Mouse (Mus musculus) CD4-positive, CD25-positive, alpha-beta regulatory T cell, adult 2 months (primary cell): Measurements from ENCODE around the gene Slc25a39.
"Not testable (repeated sequence)": the region's sequence is repeated elsewhere in the genome, so short reads cannot be mapped to it uniquely, and the experiment has no call there.

Experiments used
- DNase-seq: peaks from one replicate; pipeline ENCODE4 v3.0.0-alpha.2; 2012; ENCODE audit warnings: low read depth, low spot score

Gene Slc25a39

GRCm38 (mm10) chr11:102372936-102373335, 34.8 kb downstream of the Slc25a39 start:
- DNase-seq: no peak

- DNase-seq: no peak
These were observed 35.6 kb downstream of the Slc25a39 start for GRCm38 (mm10) chr11:102371926-102372685.

- DNase-seq: no peak
These were observed 37.5 kb downstream of the Slc25a39 start for GRCm38 (mm10) chr11:102370285-102370684.

- DNase-seq: no peak
These were observed 38.5 kb downstream of the Slc25a39 start for GRCm38 (mm10) chr11:102369263-102369662.

- no peak for DNase-seq
These were observed 39.4 kb downstream of the Slc25a39 start for GRCm38 (mm10) chr11:102368347-102368746.

- DNase-seq: no peak
These were observed 40.1 kb downstream of the Slc25a39 start for GRCm38 (mm10) chr11:102367504-102368280.

- not testable (repeated sequence) for DNase-seq
These were observed 41.6 kb downstream of the Slc25a39 start, which contains the start of gene Slc4a1 for GRCm38 (mm10) chr11:102366103-102366502. TSS of gene Slc4a1 (minus strand) at chr11:102366203.

GRCm38 (mm10) chr11:102365699-102366098, 42.0 kb downstream of the Slc25a39 start:
- no peak for DNase-seq

- no peak for DNase-seq
These were observed 43.0 kb downstream of the Slc25a39 start for GRCm38 (mm10) chr11:102364570-102365371.

- DNase-seq: no peak
These were observed 44.1 kb downstream of the Slc25a39 start for GRCm38 (mm10) chr11:102363623-102364022.

- no peak for DNase-seq
These were observed 45.8 kb downstream of the Slc25a39 start for GRCm38 (mm10) chr11:102361776-102362495.

- DNase-seq: no peak
These were observed 49.4 kb downstream of the Slc25a39 start for GRCm38 (mm10) chr11:102358365-102358764.

GRCm38 (mm10) chr11:102356636-102357350, 51.0 kb downstream of the Slc25a39 start:
- DNase-seq: no peak

- DNase-seq: no peak
These were observed 51.6 kb downstream of the Slc25a39 start for GRCm38 (mm10) chr11:102356190-102356589.

- DNase-seq: no peak
These were observed 52.2 kb downstream of the Slc25a39 start for GRCm38 (mm10) chr11:102355501-102355900.

GRCm38 (mm10) chr11:102353021-102353431, 54.7 kb downstream of the Slc25a39 start:
- DNase-seq: no peak
